Mouse (Mus musculus) macrophage (primary cell): ENCODE measurements around the gene Mitd1. TPM values are rescaled to one million over a fixed set of nuclear protein-coding genes. Genes with fewer than 3 reads are reported as not detected.

Source experiments
- H3K27ac ChIP-seq: fragments of 350-480 bp; formaldehyde crosslinking; 2 replicates; pipeline ENCODE4 v1.9.0; 2021
- H3K36me3 ChIP-seq: fragments of 350-480 bp; formaldehyde crosslinking; 2 replicates; pipeline ENCODE4 v1.9.0; 2021; ENCODE audit errors: inconsistent target
- H3K4me3 ChIP-seq: fragments of 350-480 bp; formaldehyde crosslinking; 2 replicates; pipeline ENCODE4 v1.9.0; 2021; ENCODE audit errors: inconsistent target
- H3K79me2 ChIP-seq: fragments of 350-480 bp; formaldehyde crosslinking; 2 replicates; pipeline ENCODE4 v1.9.0; 2021; ENCODE audit errors: inconsistent target
- WGBS: methylation state at CpG from one replicate; pipeline ENCODE4 v1.1.7; 2026; ENCODE audit warnings: inconsistent platforms; ENCODE audit not compliant: missing documents; 5-methylcytosine and 5-hydroxymethylcytosine counted together
- polyA plus RNA-seq: library from polyadenylated mRNA; stranded (reverse); fragments of 250-400 nt; gene quantifications from 3 replicates; pipeline ENCODE4 v1.2.4, GENCODE M21; 2018; ENCODE audit warnings: inconsistent platforms

Mitd1 gene
- polyA plus RNA-seq, 1 experiment from 2014 or later = 22.2 TPM

DNA sequence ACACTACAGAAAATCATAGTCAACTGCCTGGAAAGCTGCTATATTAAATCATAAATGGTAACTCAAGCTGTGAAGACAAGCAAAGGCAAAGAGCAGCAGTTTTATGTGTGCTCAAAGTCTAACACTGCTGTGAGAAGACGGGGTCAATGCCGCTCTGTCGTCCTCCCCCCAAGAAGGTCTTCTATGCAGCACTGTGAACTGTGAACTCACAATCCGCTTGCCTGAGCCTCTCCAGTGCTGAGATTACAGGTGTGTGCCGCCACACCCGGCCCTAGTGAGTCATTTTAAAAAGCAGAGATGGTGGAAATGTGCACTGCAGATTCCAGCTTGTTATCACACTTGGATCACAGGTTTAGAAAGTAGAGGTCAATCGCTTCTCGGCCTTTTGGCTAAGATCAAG is 43.3 kb downstream of the Mitd1 start:
- Histone ChIP-seq H3K36me3 (no peaks in the 10 kb centered on the region), H3K79me2 (no peaks in the 10 kb centered on the region), H3K27ac (no peak overlapping the region), H3K4me3 (no peak overlapping the region)
- WGBS = 95% methylated on average over 8 of the region's 8 CpGs

DNA sequence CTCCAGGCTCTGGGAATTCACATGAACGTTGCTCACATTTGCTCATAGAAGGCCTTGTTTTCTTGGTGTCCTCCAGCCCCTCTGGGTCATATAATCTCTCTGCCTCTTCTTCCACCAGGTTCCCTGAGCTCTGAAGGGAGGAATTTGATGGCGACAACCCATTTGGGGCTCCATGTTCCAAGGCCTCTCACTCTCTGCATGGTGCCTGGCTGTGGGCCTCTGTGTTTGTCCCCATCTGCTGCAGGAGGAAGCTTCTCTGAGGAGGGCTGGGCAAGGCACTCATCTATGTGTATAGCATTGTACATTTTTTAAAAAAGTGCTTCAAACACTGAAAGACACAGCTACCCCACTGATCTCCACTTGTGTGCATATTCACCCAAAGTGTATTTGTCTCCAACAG is 58.5 kb downstream of the Mitd1 start:
- Histone ChIP-seq H3K4me3 (no peak overlapping the region), H3K79me2 (no peaks in the 10 kb centered on the region), H3K27ac (no peak overlapping the region), H3K36me3 (no peaks in the 10 kb centered on the region)
- WGBS = 76% methylated on average over 2 of the region's 2 CpGs

Other genes with a start within 250 kb of the Mitd1 start
- gene 2010300C02Rik, start 170.3 kb downstream of the Mitd1 start, polyA plus RNA-seq = not detected in 3 replicates
- 7.0 to 7.7 TPM (median 7.0 TPM) in 3 replicates for gene Tsga10, start 24.0 kb downstream of the Mitd1 start, polyA plus RNA-seq
- gene Lipt1, start 18.7 kb downstream of the Mitd1 start, polyA plus RNA-seq = 1.7 to 2.5 TPM (median 2.4 TPM) in 3 replicates
- gene Mrpl30, start 66 bp upstream of the Mitd1 start, polyA plus RNA-seq = 82.8 to 118 TPM (median 86.4 TPM) in 3 replicates
- gene Lyg2, start 26.1 kb upstream of the Mitd1 start, polyA plus RNA-seq = not detected in 3 replicates
- not detected in 3 replicates for gene Lyg1, start 67.3 kb upstream of the Mitd1 start, polyA plus RNA-seq
- 51.7 to 80.7 TPM (median 53.0 TPM) in 3 replicates for gene Txndc9, start 107.5 kb upstream of the Mitd1 start, polyA plus RNA-seq
- gene Eif5b, start 107.6 kb upstream of the Mitd1 start, polyA plus RNA-seq = 53.9 to 143 TPM (median 55.6 TPM) in 3 replicates
- gene Rev1, start 239.4 kb upstream of the Mitd1 start, polyA plus RNA-seq = 9.5 to 10.9 TPM (median 10.3 TPM) in 3 replicates